Mouse (Mus musculus) limb, embryonic 12.5 days (tissue): Measurements from ENCODE around the gene Repin1. TPM values are rescaled to one million over a fixed set of nuclear protein-coding genes. Genes with fewer than 3 reads are reported as not detected.

Experiments used
- ATAC-seq: fragments of 200-750 bp; cut with Nextera tagmentation; 2 replicates; pipeline ENCODE4 v1.8.0; 2017; ENCODE audit warnings: low read depth, moderate TSS enrichment; ENCODE audit not compliant: insufficient number of reproducible peaks, insufficient read depth, low FRiP score, low TSS enrichment
- H3K27ac ChIP-seq: fragments of 300-500 bp; sonication (generic); 2 replicates; pipeline ENCODE4 v1.5.1; 2016; ENCODE audit warnings: mild to moderate bottlenecking, moderate library complexity
- H3K27me3 ChIP-seq: fragments of 300-500 bp; sonication (generic); 2 replicates; pipeline ENCODE4 v1.6.1; 2016; ENCODE audit warnings: mild to moderate bottlenecking, moderate library complexity
- H3K36me3 ChIP-seq: fragments of 300-500 bp; sonication (generic); 2 replicates; pipeline ENCODE4 v1.6.1; 2016; ENCODE audit warnings: mild to moderate bottlenecking, moderate library complexity
- H3K4me1 ChIP-seq: fragments of 300-500 bp; sonication (generic); replicated peaks from 2 replicates; pipeline ENCODE4 v1.6.1; 2016
- H3K4me2 ChIP-seq: fragments of 300-500 bp; sonication (generic); 2 replicates; pipeline ENCODE4 v1.6.1; 2016; ENCODE audit warnings: mild to moderate bottlenecking, moderate library complexity
- H3K4me3 ChIP-seq: fragments of 300-500 bp; sonication (generic); replicated peaks from 2 replicates; pipeline ENCODE4 v1.5.1; 2016; ENCODE audit warnings: mild to moderate bottlenecking
- H3K9ac ChIP-seq: fragments of 300-500 bp; sonication (generic); replicated peaks from 2 replicates; pipeline ENCODE4 v1.6.1; 2016; ENCODE audit warnings: mild to moderate bottlenecking, moderate library complexity
- H3K9me3 ChIP-seq: fragments of 300-500 bp; sonication (generic); 2 replicates; pipeline ENCODE4 v1.6.1; 2016; ENCODE audit warnings: mild to moderate bottlenecking, moderate library complexity
- WGBS: fragments of 180-500 bp; shearing (Covaris S2); methylation state at CpG from one replicate; pipeline ENCODE4 v1.1.7; 2016; 5-methylcytosine and 5-hydroxymethylcytosine counted together
- polyA plus RNA-seq: library from polyadenylated mRNA; unstranded; fragments of >200 nt; fragmentation: Nextera tagmentation; extraction: Ambion mirVana; gene quantifications from 2 replicates; pipeline ENCODE4 v1.2.1, GENCODE M21; 2016

Repin1 gene
- polyA plus RNA-seq, 1 experiment from 2014 or later = 43.2 TPM

- 82% methylated on average over 4 of the region's 4 CpGs for WGBS
- Histone ChIP-seq H3K4me2 (no peak overlapping the region), H3K27me3 (no peaks in the 10 kb centered on the region), H3K36me3 (peaks cover 23% of the 10 kb centered on the region; the same call in 1 of the 2 replicates), H3K9ac (no peak overlapping the region), H3K4me3 (no peak overlapping the region), H3K27ac (peak overlapping the region; percentile 67; the same call in 1 of the 2 replicates), H3K4me1 (peaks cover 14% of the 10 kb centered on the region), H3K9me3 (no peaks in the 10 kb centered on the region)
- no peak; the same call in 1 of the 2 replicates for ATAC-seq
Observed at GRCm38 (mm10) chr6:48565693-48566310, 27.9 kb upstream of the Repin1 start.

GRCm38 (mm10) chr6:48566312-48566711, 27.4 kb upstream of the Repin1 start:
- H3K9me3 ChIP-seq = no peaks in the 10 kb centered on the region
- H3K4me3 ChIP-seq = no peak overlapping the region
- H3K9ac ChIP-seq = no peak overlapping the region
- H3K36me3 ChIP-seq = peaks cover 23% of the 10 kb centered on the region; the same call in 1 of the 2 replicates
- H3K27ac ChIP-seq = peak overlapping the region; percentile 67
- no peaks in the 10 kb centered on the region for H3K27me3 ChIP-seq
- peak; percentile 71; the same call in 1 of the 2 replicates for ATAC-seq
- 62% methylated on average over 5 of the region's 5 CpGs for WGBS
- peaks cover 14% of the 10 kb centered on the region for H3K4me1 ChIP-seq
- no peak overlapping the region for H3K4me2 ChIP-seq

- Histone ChIP-seq H3K27ac (0 out of 2 replicates have a peak overlapping the region, but pooled peaks have one; percentile 23), H3K4me2 (no peak overlapping the region), H3K9me3 (no peaks in the 10 kb centered on the region), H3K9ac (no peak overlapping the region), H3K4me1 (peaks cover 27% of the 10 kb centered on the region), H3K4me3 (no peak overlapping the region), H3K27me3 (no peaks in the 10 kb centered on the region), H3K36me3 (peaks cover 23% of the 10 kb centered on the region; the same call in 1 of the 2 replicates)
- 88% methylated on average over 21 of the region's 21 CpGs for WGBS
- ATAC-seq = no peak
Observed at GRCm38 (mm10) chr6:48568036-48568984, 25.4 kb upstream of the Repin1 start.

GRCm38 (mm10) chr6:48569065-48569807, 24.4 kb upstream of the Repin1 start:
- Histone ChIP-seq H3K36me3 (peaks cover 22% of the 10 kb centered on the region; the same call in 1 of the 2 replicates), H3K4me3 (no peak overlapping the region), H3K4me1 (peaks cover 29% of the 10 kb centered on the region), H3K27me3 (no peaks in the 10 kb centered on the region), H3K4me2 (no peak overlapping the region), H3K27ac (no peak overlapping the region), H3K9me3 (no peaks in the 10 kb centered on the region), H3K9ac (no peak overlapping the region)
- 83% methylated on average over 8 of the region's 8 CpGs for WGBS
- ATAC-seq = no peak

- Histone ChIP-seq H3K4me3 (no peak overlapping the region), H3K27ac (peak overlapping the region; percentile 59; the same call in 1 of the 2 replicates), H3K36me3 (peaks cover 13% of the 10 kb centered on the region; the same call in 1 of the 2 replicates), H3K4me1 (peaks cover 15% of the 10 kb centered on the region), H3K9ac (no peak overlapping the region), H3K9me3 (no peaks in the 10 kb centered on the region), H3K4me2 (no peak overlapping the region), H3K27me3 (no peaks in the 10 kb centered on the region)
- no peak for ATAC-seq
- 94% methylated on average over 5 of the region's 5 CpGs for WGBS
Observed at GRCm38 (mm10) chr6:48572014-48572413, 21.7 kb upstream of the Repin1 start.

GRCm38 (mm10) chr6:48572572-48573061, 21.1 kb upstream of the Repin1 start, which contains the start of gene Rarres2:
Gene Rarres2 (minus strand): TSS chr6:48572789.
- ATAC-seq = no peak
- H3K4me2 ChIP-seq = no peak within 1 kb of the TSS
- peaks cover 15% of the 10 kb centered on the region for H3K4me1 ChIP-seq
- peaks cover 13% of the 10 kb centered on the region; the same call in 1 of the 2 replicates for H3K36me3 ChIP-seq
- no peaks in the 10 kb centered on the region for H3K27me3 ChIP-seq
- 14% methylated on average over 6 of the region's 6 CpGs for WGBS
- peak within 1 kb of the TSS; percentile 59; the same call in 1 of the 2 replicates for H3K27ac ChIP-seq
- no peak within 1 kb of the TSS for H3K9ac ChIP-seq
- H3K4me3 ChIP-seq = no peak within 1 kb of the TSS
- no peaks in the 10 kb centered on the region for H3K9me3 ChIP-seq

GRCm38 (mm10) chr6:48573280-48573679, 20.4 kb upstream of the Repin1 start:
- Histone ChIP-seq H3K27ac (peak overlapping the region; percentile 59; the same call in 1 of the 2 replicates), H3K4me2 (no peak overlapping the region), H3K36me3 (peaks cover 12% of the 10 kb centered on the region; the same call in 1 of the 2 replicates), H3K27me3 (no peaks in the 10 kb centered on the region), H3K9ac (no peak overlapping the region), H3K9me3 (no peaks in the 10 kb centered on the region), H3K4me3 (no peak overlapping the region), H3K4me1 (peaks cover 15% of the 10 kb centered on the region)
- 16% methylated on average over 10 of the region's 10 CpGs for WGBS
- no peak for ATAC-seq

- no peak overlapping the region for H3K27ac ChIP-seq
- no peak for ATAC-seq
- peaks cover 15% of the 10 kb centered on the region for H3K4me1 ChIP-seq
- no peaks in the 10 kb centered on the region for H3K27me3 ChIP-seq
- H3K36me3 ChIP-seq = peaks cover 10% of the 10 kb centered on the region; the same call in 1 of the 2 replicates
- H3K9me3 ChIP-seq = no peaks in the 10 kb centered on the region
- no peak overlapping the region for H3K9ac ChIP-seq
- H3K4me2 ChIP-seq = no peak overlapping the region
- WGBS = 59% methylated on average over 3 of the region's 3 CpGs
- no peak overlapping the region for H3K4me3 ChIP-seq
Observed at GRCm38 (mm10) chr6:48573981-48574380, 19.7 kb upstream of the Repin1 start.

- H3K27ac ChIP-seq = no peak overlapping the region
- H3K36me3 ChIP-seq = no peaks in the 10 kb centered on the region
- WGBS = 61% methylated on average over 5 of the region's 5 CpGs
- H3K4me3 ChIP-seq = no peak overlapping the region
- no peak overlapping the region for H3K9ac ChIP-seq
- H3K4me1 ChIP-seq = no peaks in the 10 kb centered on the region
- no peaks in the 10 kb centered on the region for H3K9me3 ChIP-seq
- H3K27me3 ChIP-seq = no peaks in the 10 kb centered on the region
- H3K4me2 ChIP-seq = no peak overlapping the region
- ATAC-seq = no peak
Observed at GRCm38 (mm10) chr6:48578736-48579135, 14.9 kb upstream of the Repin1 start.

- Histone ChIP-seq H3K27ac (no peak overlapping the region), H3K4me3 (no peak overlapping the region)
Observed at GRCm38 (mm10) chr6:48579215-48579648, 14.5 kb upstream of the Repin1 start.

More at GRCm38 (mm10) chr6:48579215-48579648, 14.5 kb upstream of the Repin1 start:
- H3K27me3 ChIP-seq = no peaks in the 10 kb centered on the region
- no peaks in the 10 kb centered on the region for H3K9me3 ChIP-seq
- WGBS = 40% methylated on average over 5 of the region's 5 CpGs
- no peaks in the 10 kb centered on the region for H3K36me3 ChIP-seq
- no peaks in the 10 kb centered on the region for H3K4me1 ChIP-seq
- no peak overlapping the region for H3K9ac ChIP-seq
- ATAC-seq = no peak
- no peak overlapping the region for H3K4me2 ChIP-seq
